8 mouse cellular contexts compared by ENCODE assay signal in the genomic region with DNA sequence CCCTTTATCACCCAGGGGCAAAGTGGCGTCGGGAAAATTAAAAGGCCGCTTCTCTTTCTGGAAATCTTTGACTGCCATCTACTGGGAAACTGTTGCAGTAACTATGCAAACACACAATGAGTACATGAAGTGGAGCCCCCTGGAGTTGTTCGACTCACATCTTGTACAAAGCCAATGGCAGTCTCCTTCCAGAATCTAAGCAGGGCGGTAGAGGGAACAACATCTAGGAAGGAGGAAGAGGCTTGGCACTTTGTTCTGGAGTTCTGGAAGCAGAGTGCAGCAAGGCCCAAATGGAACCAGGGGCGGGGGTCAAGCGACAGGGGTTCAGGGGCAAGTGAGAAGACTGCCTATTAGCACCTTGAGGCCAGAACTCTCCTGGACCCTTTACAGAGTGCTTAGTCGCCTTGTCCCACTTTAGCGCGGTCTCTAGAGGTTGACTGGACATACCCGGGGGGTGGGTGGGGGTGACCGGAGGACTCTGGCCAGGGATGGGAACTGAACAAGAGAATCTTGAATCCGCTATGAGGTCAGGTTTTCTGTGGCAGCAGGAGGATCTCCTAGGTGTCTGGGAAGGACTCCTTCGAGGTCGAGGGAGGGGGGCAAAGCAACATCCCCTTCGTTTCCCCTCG. TPM values are rescaled to one million over a fixed set of nuclear protein-coding genes. Genes with fewer than 3 reads are reported as not detected.
DNase-seq lines count a peak whose midpoint lies in the region; ATAC-seq and TF ChIP-seq lines count a peak whose summit lies in the region.

No protein-coding gene starts in this region.

- peak overlapping the region; percentile 32 for H3K4me3 ChIP-seq in cerebellum, adult 2 months (replicated peaks; ENCODE audit: insufficient read depth, low read depth, low read length)
- H3K4me3 ChIP-seq in midbrain, embryonic 14.5 days (replicated peaks; ENCODE audit: low read depth, low read length): peak overlapping the region; percentile 57

- no peak for DNase-seq in cerebellum, adult 2 months
- no peak for DNase-seq in cerebellum, adult 11-12 months
- peak; percentile 30 to 38 for DNase-seq in B cell, adult 2 months
- peak; percentile 79 for DNase-seq in embryo, embryonic 11 days
- peak; percentile 47 to 59 for DNase-seq in heart, postnatal 36 days
- DNase-seq in left cerebral cortex, postnatal 4 days: peak; percentile 50
- DNase-seq in midbrain, embryonic 14.5 days: peak; percentile 83

- H3K27me3 ChIP-seq in cerebellum, adult 2 months (ENCODE audit: control insufficient read depth, insufficient read depth, low read length): peaks cover 2% of the 10 kb centered on the region; the same call in 1 of the 2 replicates
- H3K27me3 ChIP-seq in midbrain, embryonic 14.5 days (ENCODE audit: control insufficient read depth, insufficient read depth, low read length): no peaks in the 10 kb centered on the region

- peak; percentile 53; the same call in 1 of the 2 replicates for ATAC-seq in midbrain, embryonic 14.5 days (ENCODE audit: low FRiP score, low TSS enrichment)
- ATAC-seq in granulocyte monocyte progenitor cell, adult 5-6 weeks (replicated peaks; ENCODE audit: poor library complexity, severe bottlenecking): no peak; the same call in 1 of the 2 replicates

- H3K27ac ChIP-seq in cerebellum, adult 2 months (ENCODE audit: insufficient read depth, low read length): no peak overlapping the region
- peak overlapping the region; percentile 70 for H3K27ac ChIP-seq in midbrain, embryonic 14.5 days (replicated peaks; ENCODE audit: low read depth, low read length)

- intact Hi-C loops in heart, postnatal 36 days (cut with DNase I): loop anchor here (5.0 kb wide), 1 partner anchor 108 kb away; no protein-coding TSS in a partner anchor
- intact Hi-C loops in left cerebral cortex, postnatal 4 days (cut with DNase I): no loop called here

- TF ChIP-seq CTCF in cerebellum, adult 2 months (IDR thresholded peaks at IDR 0.05; ENCODE audit: borderline replicate concordance, insufficient read depth, low read depth, low read length): peak; percentile 9; the same call in 1 of the 2 replicates

- TF ChIP-seq POLR2A in cerebellum, adult 2 months (IDR thresholded peaks at IDR 0.05; ENCODE audit: borderline replicate concordance, insufficient read depth, low read length): no peak

- H3K36me3 ChIP-seq in midbrain, embryonic 14.5 days (ENCODE audit: control insufficient read depth, insufficient read depth, low read length): no peaks in the 10 kb centered on the region

- peak overlapping the region; percentile 99 for H3K4me2 ChIP-seq in midbrain, embryonic 14.5 days (ENCODE audit: low read length)

- 9% methylated on average over 17 of the region's 17 CpGs for WGBS in cerebellum, adult 2 months
- 1% methylated on average over 17 of the region's 17 CpGs for WGBS in midbrain, embryonic 14.5 days

- no peaks in the 10 kb centered on the region for H3K9me3 ChIP-seq in midbrain, embryonic 14.5 days (ENCODE audit: control insufficient read depth, low read length)

- H3K9ac ChIP-seq in midbrain, embryonic 14.5 days (replicated peaks; ENCODE audit: low read length): peak overlapping the region; percentile 77

- peaks cover 6% of the 10 kb centered on the region; the same call in 1 of the 2 replicates for H3K4me1 ChIP-seq in cerebellum, adult 2 months (ENCODE audit: control insufficient read depth, insufficient read depth, low read length)
- H3K4me1 ChIP-seq in midbrain, embryonic 14.5 days (ENCODE audit: control insufficient read depth, insufficient read depth, low read length): peaks cover 15% of the 10 kb centered on the region

RNA-seq across cellular contexts. Expression of gene Igfbp4, which starts 0.6 kb away (rescaled TPM):
- 26.2 and 28.6 TPM in 2 replicates for polyA plus RNA-seq in cerebellum, adult 2 months (2012; rRNA removed)
- total RNA-seq in heart, postnatal 36 days (2021): 10 to 100 TPM; 80.6 to 93.5 TPM
- 10 to 100 TPM; 66.1 to 80.1 TPM for total RNA-seq in left cerebral cortex, postnatal 4 days (2021)
- 55.0 and 111 TPM in 2 replicates for polyA plus RNA-seq in midbrain, embryonic 14.5 days (2014; fragmentation: Nextera tagmentation; extraction: Ambion mirVana)
- 236 and 288 TPM in 2 replicates for total RNA-seq in granulocyte monocyte progenitor cell, adult 5-6 weeks (2014; fragmentation: Nextera tagmentation)
- total RNA-seq in granulocyte monocyte progenitor cell, adult 5-6 weeks (2017): 279 and 410 TPM in 2 replicates

RNA-seq across cellular contexts. Expression of gene Top2a, which starts 16.5 kb away (rescaled TPM):
- 0.11 and 0.25 TPM in 2 replicates for polyA plus RNA-seq in cerebellum, adult 2 months (2012; rRNA removed)
- 1 to 10 TPM; 3.9 to 4.6 TPM for total RNA-seq in heart, postnatal 36 days (2021)
- 10 to 100 TPM; 28.2 to 28.4 TPM for total RNA-seq in left cerebral cortex, postnatal 4 days (2021)
- polyA plus RNA-seq in midbrain, embryonic 14.5 days (2014; fragmentation: Nextera tagmentation; extraction: Ambion mirVana): 24.9 and 67.9 TPM in 2 replicates
- total RNA-seq in granulocyte monocyte progenitor cell, adult 5-6 weeks (2014; fragmentation: Nextera tagmentation): 216 and 220 TPM in 2 replicates
- 674 and 681 TPM in 2 replicates for total RNA-seq in granulocyte monocyte progenitor cell, adult 5-6 weeks (2017)

RNA-seq across cellular contexts. Expression of gene Tns4, which starts 48.6 kb away (rescaled TPM):
- polyA plus RNA-seq in cerebellum, adult 2 months (2012; rRNA removed): 0.18 and 0.25 TPM in 2 replicates
- total RNA-seq in heart, postnatal 36 days (2021): under 1 TPM; 0.27 to 0.36 TPM
- not detected for total RNA-seq in left cerebral cortex, postnatal 4 days (2021)
- polyA plus RNA-seq in midbrain, embryonic 14.5 days (2014; fragmentation: Nextera tagmentation; extraction: Ambion mirVana): 0.22 TPM in 1 of 2 replicates, not detected in the other
- total RNA-seq in granulocyte monocyte progenitor cell, adult 5-6 weeks (2014; fragmentation: Nextera tagmentation): 2.8 and 3.0 TPM in 2 replicates
- 0.62 and 3.1 TPM in 2 replicates for total RNA-seq in granulocyte monocyte progenitor cell, adult 5-6 weeks (2017)

RNA-seq across cellular contexts. Expression of gene Gjd3, which starts 57.6 kb away (rescaled TPM):
- polyA plus RNA-seq in cerebellum, adult 2 months (2012; rRNA removed): 1.2 and 2.1 TPM in 2 replicates
- under 1 TPM; 0.33 to 0.36 TPM for total RNA-seq in heart, postnatal 36 days (2021)
- 1 to 10 TPM; 2.2 to 3.4 TPM for total RNA-seq in left cerebral cortex, postnatal 4 days (2021)
- 0.70 and 2.0 TPM in 2 replicates for polyA plus RNA-seq in midbrain, embryonic 14.5 days (2014; fragmentation: Nextera tagmentation; extraction: Ambion mirVana)
- total RNA-seq in granulocyte monocyte progenitor cell, adult 5-6 weeks (2014; fragmentation: Nextera tagmentation): not detected in 2 replicates
- 1.8 TPM in 1 of 2 replicates, not detected in the other for total RNA-seq in granulocyte monocyte progenitor cell, adult 5-6 weeks (2017)

Comparison
In these comparisons a context has a peak if more than half of its experiments do, and no peak if none do; other contexts are left out.
1. DNase-seq: peak in B cell, adult 2 months (2 of 2), embryo, embryonic 11 days (single experiment), heart, postnatal 36 days (2 of 2), left cerebral cortex, postnatal 4 days (single experiment) and midbrain, embryonic 14.5 days (single experiment); none in cerebellum, adult 2 months (0 of 2) and cerebellum, adult 11-12 months (single experiment).
2. RNA of gene Top2a, which starts 16.5 kb away (total RNA-seq): 216 to 681 TPM in granulocyte monocyte progenitor cell, adult 5-6 weeks; 28.2 to 28.4 TPM in left cerebral cortex, postnatal 4 days and 3.9 to 4.6 TPM in heart, postnatal 36 days; every median in the first group is over 4 times any median in the second.